Mouse (Mus musculus): ENCODE results near the gene Mrpl16. TPM values are rescaled to one million over a fixed set of nuclear protein-coding genes. Genes with fewer than 3 reads are reported as not detected.

Gene Mrpl16
- total RNA-seq, 2 experiments from 2014 or later = 53.3 to 55.3 TPM

Other genes starting within 250 kb of the Mrpl16 start
- 1 to 10 TPM; 4.0 to 4.6 TPM for gene Ms4a4d, start 233.6 kb upstream of the Mrpl16 start, total RNA-seq (2021)
- 1 to 10 TPM in 1 of 2 experiments, under 1 TPM in 1; 0.84 to 1.4 TPM for gene Ms4a6d, start 165.5 kb upstream of the Mrpl16 start, total RNA-seq (2021)
- under 1 TPM in 1 of 2 experiments, not detected in 1; 0.32 TPM for gene Ms4a2, start 146.7 kb upstream of the Mrpl16 start, total RNA-seq (2021)
- not detected for gene Ms4a3, start 129.5 kb upstream of the Mrpl16 start, total RNA-seq (2021)
- not detected for gene Oosp2, start 109.8 kb upstream of the Mrpl16 start, total RNA-seq (2021)
- gene Oosp1, start 79.2 kb upstream of the Mrpl16 start, total RNA-seq (2021) = not detected
- not detected for gene Oosp3, start 73.3 kb upstream of the Mrpl16 start, total RNA-seq (2021)
- gene Gif, start 22.8 kb upstream of the Mrpl16 start, total RNA-seq (2021) = not detected
- gene Stx3, start 49.0 kb downstream of the Mrpl16 start, total RNA-seq (2021) = 1 to 10 TPM; 1.4 to 2.7 TPM
- not detected for gene Olfr1417, start 68.8 kb downstream of the Mrpl16 start, total RNA-seq (2021)
- gene Olfr1418, start 90.7 kb downstream of the Mrpl16 start, total RNA-seq (2021) = not detected
- gene Olfr1419, start 104.7 kb downstream of the Mrpl16 start, total RNA-seq (2021) = not detected
- gene Olfr1420, start 116.2 kb downstream of the Mrpl16 start, total RNA-seq (2021) = not detected
- gene Patl1, start 142.0 kb downstream of the Mrpl16 start, total RNA-seq (2021) = 10 to 100 TPM; 19.2 to 23.8 TPM
- 10 to 100 TPM; 57.0 to 60.8 TPM for gene Osbp, start 195.6 kb downstream of the Mrpl16 start, total RNA-seq (2021)

Measured in gastrocnemius, postnatal 36 days (tissue).